Mouse (Mus musculus): ENCODE data around the gene Ccdc106.
A peak's percentile ranks its signal among the peaks of the same experiment; 100 is the strongest.

The Ccdc106 gene

GRCm38 (mm10) chr7:5015118-5016001, 5.0 kb upstream of the Ccdc106 start, which contains the start of gene Gm44973:
TSS of gene Gm44973 (plus strand) at chr7:5015496.
- peak; percentile 97 to 99 for DNase-seq (ENCODE audit: inconsistent age in 2 of 2, low spot score in 1 of 2)

GRCm38 (mm10) chr7:5016057-5016456, 4.3 kb upstream of the Ccdc106 start:
- DNase-seq (ENCODE audit: inconsistent age in 2 of 2, low spot score in 1 of 2), result no peak

- DNase-seq (ENCODE audit: inconsistent age in 2 of 2, low spot score in 1 of 2), result no peak
These were observed 3.4 kb upstream of the Ccdc106 start for GRCm38 (mm10) chr7:5016920-5017319.

GRCm38 (mm10) chr7:5017352-5017751, 3.0 kb upstream of the Ccdc106 start:
- DNase-seq (ENCODE audit: inconsistent age in 2 of 2, low spot score in 1 of 2), result peak; percentile 48 to 65

- peak in 1 of 2 experiments; percentile 29 for DNase-seq (ENCODE audit: inconsistent age in 2 of 2, low spot score in 1 of 2)
These were observed 2.4 kb upstream of the Ccdc106 start for GRCm38 (mm10) chr7:5017931-5018330.

GRCm38 (mm10) chr7:5019576-5019975, 777 bp upstream of the Ccdc106 start:
- DNase-seq (ENCODE audit: inconsistent age in 2 of 2, low spot score in 1 of 2), result peak; percentile 44 to 72

- DNase-seq (ENCODE audit: inconsistent age in 2 of 2, low spot score in 1 of 2), result no peak
These were observed 332 bp downstream of the Ccdc106 start for GRCm38 (mm10) chr7:5020685-5021084.

GRCm38 (mm10) chr7:5021197-5021596, 844 bp downstream of the Ccdc106 start:
- no peak for DNase-seq (ENCODE audit: inconsistent age in 2 of 2, low spot score in 1 of 2)

GRCm38 (mm10) chr7:5029543-5029942, 9.2 kb downstream of the Ccdc106 start:
- no peak for DNase-seq (ENCODE audit: inconsistent age in 2 of 2, low spot score in 1 of 2)

- no peak for DNase-seq (ENCODE audit: inconsistent age in 2 of 2, low spot score in 1 of 2)
These were observed 9.6 kb downstream of the Ccdc106 start for GRCm38 (mm10) chr7:5029946-5030345.

- DNase-seq (ENCODE audit: inconsistent age in 2 of 2, low spot score in 1 of 2), result no peak
These were observed 10.4 kb downstream of the Ccdc106 start for GRCm38 (mm10) chr7:5030554-5031275.

GRCm38 (mm10) chr7:5031496-5031895, 11.1 kb downstream of the Ccdc106 start:
- no peak for DNase-seq (ENCODE audit: inconsistent age in 2 of 2, low spot score in 1 of 2)

- DNase-seq (ENCODE audit: inconsistent age in 2 of 2, low spot score in 1 of 2), result no peak
These were observed 13.5 kb downstream of the Ccdc106 start, which contains the start of gene 4632433K11Rik for GRCm38 (mm10) chr7:5033818-5034217. TSS of gene 4632433K11Rik (plus strand) at chr7:5034118.

- no peak for DNase-seq (ENCODE audit: inconsistent age in 2 of 2, low spot score in 1 of 2)
These were observed 15.3 kb downstream of the Ccdc106 start for GRCm38 (mm10) chr7:5035628-5036027.

GRCm38 (mm10) chr7:5036136-5036535, 15.8 kb downstream of the Ccdc106 start:
- no peak for DNase-seq (ENCODE audit: inconsistent age in 2 of 2, low spot score in 1 of 2)

- DNase-seq (ENCODE audit: inconsistent age in 2 of 2, low spot score in 1 of 2), result no peak
These were observed 16.7 kb downstream of the Ccdc106 start for GRCm38 (mm10) chr7:5037026-5037425.

GRCm38 (mm10) chr7:5037467-5037866, 17.1 kb downstream of the Ccdc106 start:
- no peak for DNase-seq (ENCODE audit: inconsistent age in 2 of 2, low spot score in 1 of 2)

GRCm38 (mm10) chr7:5038109-5038732, 17.9 kb downstream of the Ccdc106 start, which contains the start of gene Zfp784:
TSS of gene Zfp784 (minus strand) at chr7:5038446.
- peak; percentile 96 to 99 for DNase-seq (ENCODE audit: inconsistent age in 2 of 2, low spot score in 1 of 2)

- no peak for DNase-seq (ENCODE audit: inconsistent age in 2 of 2, low spot score in 1 of 2)
These were observed 18.6 kb downstream of the Ccdc106 start for GRCm38 (mm10) chr7:5038940-5039339.

- no peak for DNase-seq (ENCODE audit: inconsistent age in 2 of 2, low spot score in 1 of 2)
These were observed 24.6 kb downstream of the Ccdc106 start for GRCm38 (mm10) chr7:5044981-5045380.

- DNase-seq (ENCODE audit: inconsistent age in 2 of 2, low spot score in 1 of 2), result no peak
These were observed 25.8 kb downstream of the Ccdc106 start for GRCm38 (mm10) chr7:5046112-5046511.
